Mouse (Mus musculus): Measurements from ENCODE around the gene Olfr1045. TPM values are rescaled to one million over a fixed set of nuclear protein-coding genes. Genes with fewer than 3 reads are reported as not detected.

The Olfr1045 gene
- not detected in 2 replicates for polyA plus RNA-seq (2021; fragmentation: Nextera tagmentation)
- long read RNA-seq, experiment 1: 0 reads
- long read RNA-seq, experiment 2: 0 reads

DNA sequence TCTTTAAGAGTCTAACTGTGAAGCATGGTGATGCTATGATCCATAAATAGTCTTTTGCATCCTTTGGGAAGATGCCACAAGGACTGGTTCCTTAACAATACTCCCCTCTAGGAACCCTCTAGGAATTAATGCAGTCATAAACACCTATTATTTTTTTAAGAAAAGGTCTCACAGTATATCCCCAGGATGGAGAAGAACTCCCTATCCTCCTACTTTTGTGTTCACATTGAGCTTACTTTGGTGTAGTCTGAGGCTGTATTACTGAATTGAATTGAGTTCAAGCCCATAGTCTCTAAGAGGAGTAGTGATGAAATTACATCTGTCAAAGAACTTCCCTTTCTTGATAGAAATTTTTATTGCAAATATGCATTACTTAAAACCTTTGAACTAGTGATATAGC is at the start of gene Olfr1045:
Olfr1045 (minus strand) TSS at position 101 of the 400 bp plus-strand sequence.

DNA sequence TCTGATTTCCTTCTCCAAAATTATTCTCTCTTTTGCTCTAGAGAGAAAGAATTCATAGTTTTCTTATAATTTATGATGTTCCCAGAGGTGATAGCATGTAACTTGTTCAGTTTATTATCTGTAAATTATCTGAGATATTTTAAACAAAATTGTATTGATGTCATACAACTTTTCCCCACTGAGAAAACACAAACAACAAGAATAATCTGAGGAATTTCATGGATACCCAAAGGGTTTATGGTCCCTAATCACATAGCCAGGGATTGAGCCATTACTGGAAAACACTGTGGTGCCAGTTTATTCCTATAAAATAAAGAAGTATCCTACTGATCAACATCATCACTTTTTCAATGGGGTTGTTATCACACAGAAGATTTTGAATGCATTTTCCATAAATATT is 37.4 kb upstream of the Olfr1045 start, which contains the start of gene Olfr1048:
Olfr1048 (minus strand) TSS at position 101 of the 400 bp plus-strand sequence.

DNA sequence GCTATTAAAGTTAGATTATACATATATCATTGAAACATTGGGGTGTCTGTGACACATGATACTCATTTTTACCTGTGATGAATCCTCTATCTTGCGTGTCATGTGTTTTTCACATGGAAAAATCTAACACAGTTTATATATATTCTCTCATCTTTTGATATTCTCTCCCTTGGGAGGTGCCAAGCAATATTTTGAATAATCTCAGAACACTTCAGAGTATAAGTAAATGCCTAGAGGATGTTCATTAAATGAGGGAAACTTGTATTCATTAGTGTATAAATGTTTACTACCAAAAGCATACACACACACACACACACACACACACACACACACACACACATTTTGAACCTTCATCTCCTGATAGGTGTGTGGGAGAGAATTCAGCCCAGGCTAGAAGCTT is 28.5 kb upstream of the Olfr1045 start, which contains the start of gene Olfr1047:
Olfr1047 (minus strand) TSS at position 101 of the 400 bp plus-strand sequence.

DNA sequence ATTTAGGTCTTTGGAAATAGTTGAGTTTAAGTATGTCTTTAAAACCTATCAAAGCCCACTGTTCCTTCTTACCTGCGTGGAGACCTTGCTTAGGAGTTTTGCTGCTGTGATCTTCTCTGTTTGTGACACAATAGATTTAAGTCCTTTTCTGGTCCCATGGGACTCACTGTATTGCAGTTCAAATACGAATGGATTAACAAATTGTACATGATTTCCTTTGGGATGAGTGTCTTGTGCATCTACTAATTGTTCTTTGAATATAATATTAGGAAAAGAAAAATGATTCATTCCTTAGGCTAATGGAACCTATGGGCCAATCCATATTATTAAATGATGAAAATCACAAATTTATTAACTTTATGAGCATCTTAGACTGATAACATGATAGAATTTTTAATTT is 16.4 kb upstream of the Olfr1045 start, which contains the start of gene Olfr1046:
Olfr1046 (minus strand) TSS at position 101 of the 400 bp plus-strand sequence.

DNA sequence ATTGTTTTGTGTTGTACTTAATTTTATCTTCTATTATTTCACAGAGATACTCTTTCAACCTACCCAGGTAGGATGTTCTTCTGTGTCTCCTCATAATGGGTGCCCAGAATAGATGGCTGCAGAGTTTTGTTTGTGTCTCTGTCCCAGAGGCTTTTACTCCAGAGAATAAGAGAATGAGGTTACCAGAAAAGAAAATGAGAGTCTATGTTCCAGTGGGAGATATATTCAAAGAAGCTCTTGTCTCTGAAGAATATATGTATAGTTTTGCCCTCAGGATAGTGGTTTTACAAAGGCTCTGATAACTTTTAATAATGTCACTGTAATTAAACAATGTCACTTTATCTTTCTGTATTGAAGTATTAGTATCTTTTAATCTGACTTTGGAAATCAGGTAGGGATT is 17.2 kb downstream of the Olfr1045 start, which contains the start of gene Olfr52:
Olfr52 (minus strand) TSS at position 101 of the 400 bp plus-strand sequence.

DNA sequence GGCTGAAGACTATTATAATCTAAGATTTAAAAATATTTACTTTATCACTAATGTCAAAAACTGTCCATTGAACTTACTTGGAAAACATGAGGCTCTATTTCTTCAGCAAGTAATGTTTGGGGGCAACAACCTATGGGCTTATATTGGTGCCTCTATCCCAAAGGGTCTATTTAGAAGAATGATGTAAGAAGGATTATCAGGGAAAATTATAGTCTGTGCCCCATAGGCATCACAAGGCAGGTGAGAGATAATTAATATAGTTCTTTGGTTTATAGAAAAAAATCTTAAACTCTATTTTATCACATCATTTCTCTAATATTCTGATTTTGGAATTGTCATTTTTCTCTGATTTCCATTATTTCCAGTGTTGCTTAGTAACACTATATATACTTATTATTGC is 25.1 kb downstream of the Olfr1045 start, which contains the start of gene Olfr1044:
Olfr1044 (minus strand) TSS at position 101 of the 400 bp plus-strand sequence.

DNA sequence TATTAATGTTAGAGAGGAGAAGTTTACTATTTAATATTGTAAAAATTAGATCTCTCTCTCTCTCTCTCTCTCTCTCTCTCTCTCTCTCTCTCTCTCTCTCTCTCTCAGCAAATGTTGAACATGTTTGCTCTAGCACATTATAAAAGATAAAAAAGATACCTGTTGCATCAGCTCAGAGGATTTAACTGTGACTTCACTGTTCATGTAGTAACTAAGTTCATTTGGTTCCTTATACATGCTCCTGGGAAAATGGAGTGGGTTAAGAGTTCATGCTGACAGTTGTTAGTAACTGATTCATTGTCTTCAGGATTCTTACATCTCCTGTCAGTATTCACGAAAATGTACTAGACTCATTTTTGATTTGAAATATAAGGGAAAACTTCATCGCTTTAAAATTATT is 35.4 kb downstream of the Olfr1045 start, which contains the start of gene Olfr1043:
Olfr1043 (minus strand) TSS at position 101 of the 400 bp plus-strand sequence.

DNA sequence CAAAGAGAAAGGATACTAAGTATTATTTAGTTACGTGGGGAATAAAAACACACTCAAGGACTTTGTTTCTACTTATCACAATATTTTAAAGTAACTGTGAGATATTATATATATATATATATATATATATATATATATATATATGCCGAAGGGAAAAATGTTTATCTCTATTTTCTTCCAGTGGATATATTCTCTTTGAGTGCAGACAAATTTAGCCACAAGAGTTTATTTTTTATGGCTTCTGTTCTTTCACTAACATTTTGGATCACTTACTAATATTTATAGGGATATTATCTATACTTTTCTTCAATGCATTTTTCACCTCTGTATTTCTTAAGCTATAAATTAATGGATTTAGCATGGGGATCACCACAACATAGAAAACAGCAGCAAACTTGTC is 41.1 kb downstream of the Olfr1045 start, which contains the start of gene Olfr1042:
Olfr1042 (minus strand) TSS at position 101 of the 400 bp plus-strand sequence.

DNA sequence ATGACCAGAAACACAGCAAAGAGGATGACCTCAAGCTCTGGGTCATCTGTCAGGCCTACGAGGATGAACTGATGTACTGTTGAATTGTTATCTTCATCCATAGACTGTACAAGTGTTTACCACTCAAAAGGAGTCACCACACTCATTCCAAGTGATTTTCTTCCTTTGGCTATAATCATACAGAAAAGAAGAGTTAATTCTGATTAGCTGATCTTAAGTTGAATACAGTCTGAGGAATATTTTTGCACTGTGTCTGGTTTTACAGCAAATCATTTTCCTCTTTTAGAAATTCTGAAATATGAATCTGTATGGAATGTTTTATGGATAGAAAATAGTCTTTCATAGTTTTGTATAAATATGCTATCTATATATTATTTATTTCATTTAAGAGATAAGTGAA is 56.2 kb downstream of the Olfr1045 start, which contains the start of gene Olfr1040:
Olfr1040 (minus strand) TSS at position 101 of the 400 bp plus-strand sequence.

Other genes with a start within 250 kb of the Olfr1045 start
- gene Olfr1029, start 229.1 kb downstream of the Olfr1045 start, polyA plus RNA-seq (2021; fragmentation: Nextera tagmentation): not detected in 2 replicates
- gene Olfr1030, start 223.7 kb downstream of the Olfr1045 start, polyA plus RNA-seq (2021; fragmentation: Nextera tagmentation): not detected in 2 replicates
- not detected in 2 replicates for gene Olfr1031, start 212.7 kb downstream of the Olfr1045 start, polyA plus RNA-seq (2021; fragmentation: Nextera tagmentation)
- not detected in 2 replicates for gene Olfr1032, start 197.5 kb downstream of the Olfr1045 start, polyA plus RNA-seq (2021; fragmentation: Nextera tagmentation)
- not detected in 2 replicates for gene Olfr1033, start 182.4 kb downstream of the Olfr1045 start, polyA plus RNA-seq (2021; fragmentation: Nextera tagmentation)
- not detected in 2 replicates for gene Olfr1034, start 157.1 kb downstream of the Olfr1045 start, polyA plus RNA-seq (2021; fragmentation: Nextera tagmentation)
- gene Olfr1036, start 129.0 kb downstream of the Olfr1045 start, polyA plus RNA-seq (2021; fragmentation: Nextera tagmentation): not detected in 2 replicates
- gene Olfr1037, start 115.6 kb downstream of the Olfr1045 start, polyA plus RNA-seq (2021; fragmentation: Nextera tagmentation): not detected in 2 replicates
- gene Olfr1039, start 67.1 kb downstream of the Olfr1045 start, polyA plus RNA-seq (2021; fragmentation: Nextera tagmentation): not detected in 2 replicates
- gene Olfr1040, start 56.3 kb downstream of the Olfr1045 start, polyA plus RNA-seq (2021; fragmentation: Nextera tagmentation): not detected in 2 replicates
- not detected in 2 replicates for gene Olfr1042, start 41.2 kb downstream of the Olfr1045 start, polyA plus RNA-seq (2021; fragmentation: Nextera tagmentation)
- not detected in 2 replicates for gene Olfr1043, start 35.5 kb downstream of the Olfr1045 start, polyA plus RNA-seq (2021; fragmentation: Nextera tagmentation)
- not detected in 2 replicates for gene Olfr1044, start 25.2 kb downstream of the Olfr1045 start, polyA plus RNA-seq (2021; fragmentation: Nextera tagmentation)
- gene Olfr52, start 17.3 kb downstream of the Olfr1045 start, polyA plus RNA-seq (2021; fragmentation: Nextera tagmentation): not detected in 2 replicates
- gene Olfr1046, start 16.3 kb upstream of the Olfr1045 start, polyA plus RNA-seq (2021; fragmentation: Nextera tagmentation): not detected in 2 replicates
- gene Olfr1047, start 28.4 kb upstream of the Olfr1045 start, polyA plus RNA-seq (2021; fragmentation: Nextera tagmentation): not detected in 2 replicates
- gene Olfr1048, start 37.3 kb upstream of the Olfr1045 start, polyA plus RNA-seq (2021; fragmentation: Nextera tagmentation): not detected in 2 replicates
- not detected in 2 replicates for gene Olfr1049, start 55.3 kb upstream of the Olfr1045 start, polyA plus RNA-seq (2021; fragmentation: Nextera tagmentation)
- gene Olfr1051, start 76.1 kb upstream of the Olfr1045 start, polyA plus RNA-seq (2021; fragmentation: Nextera tagmentation): not detected in 2 replicates
- not detected in 2 replicates for gene Olfr1052, start 89.4 kb upstream of the Olfr1045 start, polyA plus RNA-seq (2021; fragmentation: Nextera tagmentation)
- not detected in 2 replicates for gene Olfr1053, start 112.3 kb upstream of the Olfr1045 start, polyA plus RNA-seq (2021; fragmentation: Nextera tagmentation)
- not detected in 2 replicates for gene Olfr1054, start 132.4 kb upstream of the Olfr1045 start, polyA plus RNA-seq (2021; fragmentation: Nextera tagmentation)
- not detected in 2 replicates for gene Olfr1055, start 147.3 kb upstream of the Olfr1045 start, polyA plus RNA-seq (2021; fragmentation: Nextera tagmentation)
- gene Olfr1056, start 159.5 kb upstream of the Olfr1045 start, polyA plus RNA-seq (2021; fragmentation: Nextera tagmentation): not detected in 2 replicates
- not detected in 2 replicates for gene Olfr1057, start 175.4 kb upstream of the Olfr1045 start, polyA plus RNA-seq (2021; fragmentation: Nextera tagmentation)
- not detected in 2 replicates for gene Olfr1058, start 185.6 kb upstream of the Olfr1045 start, polyA plus RNA-seq (2021; fragmentation: Nextera tagmentation)
- not detected in 2 replicates for gene Olfr1061, start 211.0 kb upstream of the Olfr1045 start, polyA plus RNA-seq (2021; fragmentation: Nextera tagmentation)
- gene Olfr1062, start 223.7 kb upstream of the Olfr1045 start, polyA plus RNA-seq (2021; fragmentation: Nextera tagmentation): not detected in 2 replicates
- not detected in 2 replicates for gene Olfr1065, start 247.6 kb upstream of the Olfr1045 start, polyA plus RNA-seq (2021; fragmentation: Nextera tagmentation)